Mouse (Mus musculus) left cerebral cortex, postnatal 36 days (tissue): ENCODE measurements at regions not wholly inside any gene's neighbourhood (a gene's known extent, or its start where the extent isn't known, plus 50 kb on each side); places are given as distances from the start of the nearest gene placed in this dataset.
A peak's percentile ranks its signal among the peaks of the same experiment; 100 is the strongest.

Experiments used
- DNase-seq, 2 experiments: peaks; one replicate each; pipeline ENCODE4 v3.0.0; 2021 to 2022; ENCODE audit warnings: low spot score in 2 of 2, mixed read lengths in 1 of 2
- intact Hi-C: fragments of 180-260 bp; cut with DNase I; formaldehyde crosslinking; loops from one replicate; pipeline ENCODE4 v1.15.1; 2025

- no peak for DNase-seq
- intact Hi-C loops = loop anchor here (5.0 to 10.0 kb wide), 2 partner anchors 926 to 1208 kb away; no protein-coding TSS in a partner anchor
Observed at GRCm38 (mm10) chr3:61246429-61246828, 115.0 kb upstream of the Rap2b start.

DNA sequence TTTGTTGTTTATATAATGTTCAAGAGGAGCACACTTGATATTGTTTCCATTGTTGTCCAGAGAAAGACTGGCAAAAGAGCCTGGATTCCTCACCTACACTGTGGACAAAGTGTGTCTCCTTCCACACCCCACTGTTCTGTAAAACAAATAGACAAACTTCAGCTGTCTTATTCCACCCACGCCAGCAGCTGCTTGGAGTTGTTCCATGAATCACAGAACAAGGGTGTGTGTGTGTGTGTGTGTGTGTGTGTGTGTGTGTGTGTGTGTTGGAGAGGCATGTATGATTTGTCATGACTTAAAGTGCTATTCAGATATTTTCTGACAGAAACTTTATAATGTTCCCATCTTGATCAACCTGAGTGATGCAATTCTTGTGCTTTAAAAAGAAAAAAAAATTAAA lies 114.1 kb upstream of the Rap2b start:
- no peak for DNase-seq
- intact Hi-C loops = loop anchor here (5.0 to 10.0 kb wide), 2 partner anchors 925 to 1207 kb away; no protein-coding TSS in a partner anchor

DNA sequence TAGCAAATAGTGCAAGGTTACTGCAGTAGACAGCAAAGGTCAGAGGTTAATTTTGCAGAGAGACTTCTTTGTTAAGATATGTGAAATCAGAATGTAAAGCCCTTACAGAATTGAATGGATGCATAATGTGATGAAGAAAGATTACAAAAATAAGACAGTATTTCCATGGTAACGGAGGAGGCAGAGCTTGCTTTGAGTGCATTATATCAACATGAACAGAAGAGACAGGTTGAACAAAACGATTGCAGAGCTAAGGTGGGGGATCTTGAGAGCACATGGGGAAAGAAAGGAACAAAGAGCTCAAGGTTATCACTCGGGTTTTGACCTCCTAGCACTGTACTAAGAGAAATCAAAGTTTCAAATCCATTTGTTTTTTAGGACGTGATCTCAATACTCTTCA lies 106.2 kb upstream of the Rap2b start:
- intact Hi-C loops = no loop called here
- no peak for DNase-seq

GRCm38 (mm10) chr3:61255643-61256042 lies 105.8 kb upstream of the Rap2b start:
- intact Hi-C loops = no loop called here
- DNase-seq = no peak

DNA sequence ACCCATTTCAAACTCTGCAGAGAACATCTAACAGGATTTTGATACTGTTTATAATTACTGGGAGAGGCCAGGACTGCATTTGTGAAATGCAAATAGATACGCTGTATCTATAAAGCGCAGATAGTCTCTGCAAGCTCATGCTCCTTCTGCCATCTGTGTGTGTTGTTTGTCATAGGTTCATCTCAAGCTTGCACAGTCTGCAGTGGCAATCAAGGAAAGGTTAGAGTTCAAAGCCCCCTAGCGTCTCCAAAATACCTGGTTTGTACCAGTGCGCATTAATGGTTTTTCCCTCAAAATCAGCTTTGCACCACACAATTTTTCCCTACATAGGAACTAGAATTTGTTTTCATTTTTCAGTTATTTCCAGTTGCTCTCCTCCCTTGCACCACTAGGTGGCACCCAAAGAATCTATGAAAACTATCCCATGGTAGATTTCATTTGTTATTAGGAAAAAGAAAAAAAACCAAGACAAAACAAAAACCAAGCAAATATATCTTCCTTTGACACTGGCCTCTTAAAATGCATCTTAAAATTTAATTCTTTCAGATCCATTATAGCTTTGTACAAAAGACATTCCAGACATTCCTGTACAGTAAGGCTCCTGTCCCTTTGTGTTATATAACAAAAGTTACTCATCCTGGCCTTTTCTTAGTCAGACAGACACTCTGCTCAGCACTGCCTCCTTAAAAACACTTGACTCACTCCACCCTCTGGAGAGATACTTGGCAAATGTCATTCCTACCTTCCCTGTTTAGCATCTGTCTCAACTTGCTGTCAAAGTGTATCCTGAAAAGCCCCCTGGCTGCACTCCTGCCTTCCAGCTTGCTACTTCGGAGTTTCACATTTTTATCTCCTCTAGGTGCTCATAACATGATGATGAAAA lies 92.7 kb upstream of the Rap2b start:
- peak; percentile 35 to 59 for DNase-seq
- intact Hi-C loops = loop anchor here (5.0 kb wide), 2 partner anchors 94 to 924 kb away; partner anchors contain the start of gene Rap2b

GRCm38 (mm10) chr3:61285924-61286520 lies 75.4 kb upstream of the Rap2b start:
- intact Hi-C loops = no loop called here
- DNase-seq = no peak

GRCm38 (mm10) chr3:61288195-61288594 lies 73.2 kb upstream of the Rap2b start:
- no peak for DNase-seq
- intact Hi-C loops = no loop called here

DNA sequence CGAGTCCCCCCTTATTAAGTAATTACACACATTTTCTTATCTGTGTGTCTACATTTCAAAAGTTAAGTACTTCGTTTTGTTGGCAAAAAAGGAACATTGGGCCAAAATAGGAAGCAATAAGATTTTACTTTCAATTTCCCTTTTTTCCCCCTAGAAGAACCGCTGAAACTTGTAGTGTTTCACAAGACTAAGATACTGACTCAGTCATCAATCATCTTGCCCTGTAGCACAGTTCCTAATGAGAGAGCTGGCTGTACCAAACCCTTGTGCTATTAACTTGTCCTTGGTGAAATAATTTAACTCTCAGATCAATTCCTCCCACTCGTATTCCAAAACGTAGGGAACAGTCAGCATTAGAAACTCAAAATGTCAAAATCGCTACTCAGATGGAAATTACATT lies 66.6 kb upstream of the Rap2b start:
- DNase-seq = no peak
- intact Hi-C loops = no loop called here

GRCm38 (mm10) chr3:61297290-61297689 lies 64.1 kb upstream of the Rap2b start:
- intact Hi-C loops = no loop called here
- DNase-seq = no peak

DNA sequence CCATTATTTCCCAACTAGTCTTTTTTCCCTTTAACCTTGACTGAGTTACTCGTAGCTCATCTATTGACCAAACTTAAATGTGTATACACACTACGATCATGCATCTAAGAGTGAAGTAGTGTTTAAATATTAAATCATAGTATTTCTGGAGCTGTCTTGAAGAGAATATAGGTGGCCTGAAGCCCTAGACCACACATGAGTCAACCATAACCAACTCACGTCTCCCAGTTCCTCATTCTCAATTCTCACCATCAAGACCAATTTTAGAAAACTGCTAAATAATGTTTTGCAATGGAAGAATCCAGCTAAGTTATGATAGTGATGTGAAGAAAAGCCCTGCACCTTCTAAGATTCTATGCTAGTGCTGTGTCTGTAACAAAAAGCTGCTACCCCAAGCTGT lies 59.2 kb upstream of the Rap2b start:
- intact Hi-C loops = no loop called here
- DNase-seq = no peak

- intact Hi-C loops = no loop called here
- no peak for DNase-seq
Observed at GRCm38 (mm10) chr3:61303485-61303884, 58.0 kb upstream of the Rap2b start.

DNA sequence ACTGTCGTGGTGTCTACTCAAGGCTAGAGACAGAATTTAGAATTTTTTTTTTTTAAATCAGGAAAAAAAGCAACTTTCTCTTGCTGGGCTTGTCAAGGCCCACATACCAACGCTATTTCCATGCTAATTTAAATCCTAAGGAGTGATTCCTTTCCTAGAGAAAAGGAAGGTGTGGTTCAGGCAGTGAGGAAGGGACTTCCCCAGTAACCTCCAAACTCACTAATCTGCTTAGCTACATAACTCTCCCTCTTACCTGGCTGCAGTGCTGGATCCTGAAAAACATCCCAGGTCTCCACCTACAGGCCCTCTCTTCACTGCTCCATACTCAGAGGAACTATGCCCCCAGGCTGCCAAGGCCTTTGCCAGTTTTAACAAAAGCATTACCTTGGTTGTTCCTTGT lies 55.1 kb upstream of the Rap2b start:
- intact Hi-C loops = no loop called here
- DNase-seq = no peak

- intact Hi-C loops = no loop called here
- no peak for DNase-seq
Observed at GRCm38 (mm10) chr3:61308764-61309163, 52.7 kb upstream of the Rap2b start.

DNA sequence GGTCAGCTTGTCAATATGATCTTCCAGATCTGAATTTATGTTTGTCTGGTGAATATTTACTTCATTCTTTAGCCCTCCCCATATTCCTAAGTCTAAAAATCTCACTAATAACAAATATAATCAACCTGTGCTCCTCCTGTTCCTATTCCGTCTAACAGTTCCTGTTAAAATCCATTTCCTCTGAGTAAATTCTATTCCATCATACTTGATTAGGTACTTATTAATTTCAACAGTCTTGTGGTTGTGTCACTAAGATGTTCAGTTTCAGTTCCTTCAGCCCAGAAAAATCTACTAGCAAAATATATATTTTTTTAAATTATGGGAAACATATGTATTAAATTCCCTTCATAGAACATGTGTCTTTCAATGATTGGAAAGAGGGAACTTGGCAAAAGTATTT lies 52.2 kb upstream of the Rap2b start:
- no peak for DNase-seq
- intact Hi-C loops = no loop called here
